Comparison of ENCODE assay signal across 10 mouse cellular contexts in genomic region chr10:81050645-81051044, GRCm38 (mm10). TPM values are rescaled to one million over a fixed set of nuclear protein-coding genes. Genes with fewer than 3 reads are reported as not detected.
DNase-seq lines count a peak whose midpoint lies in the region; ATAC-seq and TF ChIP-seq lines count a peak whose summit lies in the region.
"Had no signal": no experiment of that assay in that cellular context is flagged by ENCODE, and none has a peak within 500 bp of the region (broad histone marks: within the 10 kb centered on the region; RNA-seq: fewer than 3 reads in every experiment).

No protein-coding gene starts in this region.

- peak; percentile 47 for TF ChIP-seq CTCF in heart, adult 2 months (IDR thresholded peaks at IDR 0.05)
- peak; percentile 9; the same call in 1 of the 2 replicates for TF ChIP-seq CTCF in thymus, adult 2 months (IDR thresholded peaks at IDR 0.05; ENCODE audit: borderline replicate concordance, control insufficient read depth, extremely low read depth, insufficient read depth, low read length, poor library complexity)

- no peak for TF ChIP-seq POLR2A in heart, adult 2 months (IDR thresholded peaks at IDR 0.05; ENCODE audit: insufficient read depth, low read depth, low read length)
- no peak for TF ChIP-seq POLR2A in thymus, adult 2 months (IDR thresholded peaks at IDR 0.05; ENCODE audit: control insufficient read depth, extremely low read depth, insufficient read depth, low read length, poor library complexity)

- 93% methylated on average over 4 of the region's 4 CpGs for WGBS in heart, adult 2 months
- 83% methylated on average over 4 of the region's 4 CpGs for WGBS in thymus, adult 2 months
- 62% methylated on average over 4 of the region's 4 CpGs for WGBS in liver, embryonic 12.5 days (ENCODE audit: insufficient replicate concordance)

- no peak overlapping the region for H3K27ac ChIP-seq in heart, adult 2 months
- no peak overlapping the region for H3K27ac ChIP-seq in thymus, adult 2 months (ENCODE audit: control insufficient read depth, insufficient read depth, low read length)
- H3K27ac ChIP-seq in liver, embryonic 12.5 days = peak overlapping the region; percentile 61
- H3K27ac ChIP-seq: neural tube, embryonic 13.5 days had no signal

- TF ChIP-seq EP300 in heart, adult 2 months (IDR thresholded peaks at IDR 0.05; ENCODE audit: insufficient read depth, low read depth, low read length) = no peak

- intact Hi-C loops in heart, adult 2 months (cut with DNase I) = no loop called here
- intact Hi-C loops in gastrocnemius, postnatal 36 days (cut with DNase I) = loop anchor here (5.0 kb wide), 1 partner anchor 37 kb away; no protein-coding TSS in a partner anchor

- no peaks in the 10 kb centered on the region for H3K27me3 ChIP-seq in heart, adult 2 months (ENCODE audit: control insufficient read depth, insufficient read depth, low read length)
- H3K27me3 ChIP-seq in thymus, adult 2 months (ENCODE audit: control insufficient read depth, insufficient read depth, low read length) = no peaks in the 10 kb centered on the region
- no peaks in the 10 kb centered on the region for H3K27me3 ChIP-seq in liver, embryonic 12.5 days (replicated peaks)
- H3K27me3 ChIP-seq: neural tube, embryonic 13.5 days had no signal

- H3K9ac ChIP-seq in heart, adult 2 months (ENCODE audit: low read depth, low read length) = no peak overlapping the region
- H3K9ac ChIP-seq in liver, embryonic 12.5 days = no peak overlapping the region
- H3K9ac ChIP-seq: neural tube, embryonic 13.5 days had no signal

- H3K4me1 ChIP-seq in heart, adult 2 months (ENCODE audit: control insufficient read depth, insufficient read depth, low read length) = peaks cover 2% of the 10 kb centered on the region; the same call in 1 of the 2 replicates
- peaks cover 2% of the 10 kb centered on the region; the same call in 1 of the 2 replicates for H3K4me1 ChIP-seq in thymus, adult 2 months (replicated peaks; ENCODE audit: control insufficient read depth, insufficient read depth, low read length)
- H3K4me1 ChIP-seq in liver, embryonic 12.5 days = peaks cover 22% of the 10 kb centered on the region
- H3K4me1 ChIP-seq: neural tube, embryonic 13.5 days had no signal

- DNase-seq in heart, adult 2 months = no peak
- DNase-seq in heart, postnatal 4 days = no peak
- DNase-seq in thymus, adult 2 months = peak; percentile 39
- DNase-seq in thymus, adult 18-20 months = no peak
- peak; percentile 70 for DNase-seq in thymus, postnatal 4 days
- no peak for DNase-seq in right cerebral cortex, postnatal 14 days
- DNase-seq in gastrocnemius, postnatal 36 days = no peak
- DNase-seq: layer of hippocampus, adult 9-11 months had no signal

- no peak overlapping the region for H3K4me3 ChIP-seq in heart, adult 2 months
- H3K4me3 ChIP-seq in thymus, adult 2 months (ENCODE audit: control insufficient read depth, insufficient read depth, low read length) = no peak overlapping the region
- no peak overlapping the region for H3K4me3 ChIP-seq in liver, embryonic 12.5 days
- H3K4me3 ChIP-seq: neural tube, embryonic 13.5 days had no signal

- no peaks in the 10 kb centered on the region for H3K36me3 ChIP-seq in heart, adult 2 months (ENCODE audit: control insufficient read depth, insufficient read depth, low read length)
- H3K36me3 ChIP-seq in thymus, adult 2 months (ENCODE audit: control insufficient read depth, insufficient read depth, low read length) = peaks cover 44% of the 10 kb centered on the region
- H3K36me3 ChIP-seq in liver, embryonic 12.5 days = peaks cover 78% of the 10 kb centered on the region

- ATAC-seq in liver, embryonic 12.5 days = peak; percentile 6; the same call in 1 of the 2 replicates

- no peaks in the 10 kb centered on the region for H3K9me3 ChIP-seq in liver, embryonic 12.5 days (replicated peaks)
- H3K9me3 ChIP-seq: neural tube, embryonic 13.5 days had no signal

- peaks cover 10% of the 10 kb centered on the region for H3K79me2 ChIP-seq in heart, adult 2 months (replicated peaks; ENCODE audit: control insufficient read depth, insufficient read depth, low read length)

- no peak overlapping the region for H3K4me2 ChIP-seq in liver, embryonic 12.5 days
- H3K4me2 ChIP-seq: neural tube, embryonic 13.5 days had no signal

RNA-seq across cellular contexts. Expression of gene Sgta, which starts 9.3 kb away (rescaled TPM):
- total RNA-seq in heart, adult 2 months (2021) = 10 to 100 TPM; 84.5 to 90.1 TPM
- polyA plus RNA-seq in heart, adult 2 months (2012; rRNA removed) = 158 and 161 TPM in 2 replicates
- 100 to 1,000 TPM; 102 to 103 TPM for total RNA-seq in heart, postnatal 4 days (2021)
- 265 and 279 TPM in 2 replicates for polyA plus RNA-seq in thymus, adult 2 months (2012; rRNA removed)
- 89.2 and 91.3 TPM in 2 replicates for polyA plus RNA-seq in liver, embryonic 12.5 days (2016; fragmentation: Nextera tagmentation; extraction: Ambion mirVana)
- total RNA-seq in gastrocnemius, postnatal 36 days (2021) = 10 to 100 TPM; 86.2 to 89.5 TPM

RNA-seq across cellular contexts. Expression of gene Slc39a3, which starts 13.4 kb away (rescaled TPM):
- 10 to 100 TPM; 13.9 to 14.4 TPM for total RNA-seq in heart, adult 2 months (2021)
- polyA plus RNA-seq in heart, adult 2 months (2012; rRNA removed) = 20.5 and 21.9 TPM in 2 replicates
- total RNA-seq in heart, postnatal 4 days (2021) = 1 to 10 TPM; 7.6 to 7.8 TPM
- 52.7 and 57.6 TPM in 2 replicates for polyA plus RNA-seq in thymus, adult 2 months (2012; rRNA removed)
- 7.1 and 7.9 TPM in 2 replicates for polyA plus RNA-seq in liver, embryonic 12.5 days (2016; fragmentation: Nextera tagmentation; extraction: Ambion mirVana)
- total RNA-seq in gastrocnemius, postnatal 36 days (2021) = 10 to 100 TPM; 11.7 to 12.0 TPM

RNA-seq across cellular contexts. Expression of gene Thop1, which starts 19.2 kb away (rescaled TPM):
- 10 to 100 TPM; 11.3 to 15.5 TPM for total RNA-seq in heart, adult 2 months (2021)
- 15.2 and 17.0 TPM in 2 replicates for polyA plus RNA-seq in heart, adult 2 months (2012; rRNA removed)
- total RNA-seq in heart, postnatal 4 days (2021) = 10 to 100 TPM; 14.5 to 15.5 TPM
- 30.7 and 35.7 TPM in 2 replicates for polyA plus RNA-seq in thymus, adult 2 months (2012; rRNA removed)
- 48.5 and 50.8 TPM in 2 replicates for polyA plus RNA-seq in liver, embryonic 12.5 days (2016; fragmentation: Nextera tagmentation; extraction: Ambion mirVana)
- 10 to 100 TPM; 20.3 to 24.9 TPM for total RNA-seq in gastrocnemius, postnatal 36 days (2021)

RNA-seq across cellular contexts. Expression of gene Diras1, which starts 25.2 kb away (rescaled TPM):
- total RNA-seq in heart, adult 2 months (2021) = not detected
- polyA plus RNA-seq in heart, adult 2 months (2012; rRNA removed) = 0.04 and 0.06 TPM in 2 replicates
- total RNA-seq in heart, postnatal 4 days (2021) = not detected
- 0.05 and 0.13 TPM in 2 replicates for polyA plus RNA-seq in thymus, adult 2 months (2012; rRNA removed)
- not detected in 2 replicates for polyA plus RNA-seq in liver, embryonic 12.5 days (2016; fragmentation: Nextera tagmentation; extraction: Ambion mirVana)
- total RNA-seq in gastrocnemius, postnatal 36 days (2021) = under 1 TPM in 1 of 2 experiments, not detected in 1; 0.08 TPM

RNA-seq across cellular contexts. Expression of gene Gng7, which starts 35.9 kb away (rescaled TPM):
- total RNA-seq in heart, adult 2 months (2021) = under 1 TPM; 0.50 to 0.63 TPM
- 0.68 and 1.1 TPM in 2 replicates for polyA plus RNA-seq in heart, adult 2 months (2012; rRNA removed)
- under 1 TPM; 0.38 to 0.47 TPM for total RNA-seq in heart, postnatal 4 days (2021)
- polyA plus RNA-seq in thymus, adult 2 months (2012; rRNA removed) = 0.63 and 0.80 TPM in 2 replicates
- polyA plus RNA-seq in liver, embryonic 12.5 days (2016; fragmentation: Nextera tagmentation; extraction: Ambion mirVana) = 0.80 and 0.81 TPM in 2 replicates
- total RNA-seq in gastrocnemius, postnatal 36 days (2021) = under 1 TPM; 0.57 to 0.64 TPM

Comparison
In these comparisons a context has a peak if more than half of its experiments do, and no peak if none do; other contexts are left out.
1. DNase-seq: peak in thymus, adult 2 months (single experiment) and thymus, postnatal 4 days (single experiment); none in heart, adult 2 months (0 of 2), heart, postnatal 4 days (single experiment), thymus, adult 18-20 months (0 of 2), right cerebral cortex, postnatal 14 days (single experiment) and gastrocnemius, postnatal 36 days (0 of 2).